Mouse (Mus musculus): Measurements from ENCODE around the gene Stk16. TPM values are rescaled to one million over a fixed set of nuclear protein-coding genes. Genes with fewer than 3 reads are reported as not detected.
A peak's percentile ranks its signal among the peaks of the same experiment; 100 is the strongest.

Gene Stk16
- polyA plus RNA-seq, 1 experiment from 2014 or later = 116 TPM

DNA sequence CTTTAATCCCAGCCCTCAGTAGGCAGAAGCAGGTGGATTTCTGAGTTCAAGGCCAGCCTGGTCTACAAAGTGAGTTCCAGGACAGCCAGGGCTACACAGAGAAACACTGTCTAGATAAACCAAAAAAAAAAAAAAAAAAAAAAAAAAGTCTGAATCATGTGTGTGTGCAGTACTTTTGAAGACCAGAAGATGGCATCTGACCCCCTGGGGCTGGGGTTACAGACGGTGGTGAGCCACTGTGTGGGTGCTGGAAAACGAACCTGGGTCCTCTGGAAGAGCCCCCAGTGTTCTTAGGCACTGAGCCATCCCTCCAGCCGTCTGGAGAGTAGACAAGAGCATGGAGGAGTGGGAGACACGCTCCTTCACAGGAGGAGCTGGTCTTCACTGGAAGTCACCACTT lies 28.5 kb upstream of the Stk16 start:
- Histone ChIP-seq H3K9me3 (ENCODE audit: control insufficient read depth, low read length) (no peaks in the 10 kb centered on the region), H3K27me3 (replicated peaks; ENCODE audit: control insufficient read depth, insufficient read depth, low read length) (no peaks in the 10 kb centered on the region), H3K36me3 (ENCODE audit: control insufficient read depth, insufficient read depth, low read length) (peaks cover 51% of the 10 kb centered on the region), H3K4me2 (ENCODE audit: low read length) (no peak overlapping the region), H3K4me3 (ENCODE audit: low read depth, low read length) (no peak overlapping the region), H3K4me1 (replicated peaks; ENCODE audit: control insufficient read depth, insufficient read depth, low read length) (peaks cover 5% of the 10 kb centered on the region; the same call in 1 of the 2 replicates), H3K27ac (ENCODE audit: low read depth) (no peak overlapping the region), H3K9ac (ENCODE audit: low read length) (no peak overlapping the region)
- no peak for ATAC-seq (replicated peaks; ENCODE audit: low FRiP score, low TSS enrichment, low read depth)
- WGBS = 81% methylated on average over 4 of the region's 4 CpGs
- no peak for DNase-seq (ENCODE audit: low spot score)

DNA sequence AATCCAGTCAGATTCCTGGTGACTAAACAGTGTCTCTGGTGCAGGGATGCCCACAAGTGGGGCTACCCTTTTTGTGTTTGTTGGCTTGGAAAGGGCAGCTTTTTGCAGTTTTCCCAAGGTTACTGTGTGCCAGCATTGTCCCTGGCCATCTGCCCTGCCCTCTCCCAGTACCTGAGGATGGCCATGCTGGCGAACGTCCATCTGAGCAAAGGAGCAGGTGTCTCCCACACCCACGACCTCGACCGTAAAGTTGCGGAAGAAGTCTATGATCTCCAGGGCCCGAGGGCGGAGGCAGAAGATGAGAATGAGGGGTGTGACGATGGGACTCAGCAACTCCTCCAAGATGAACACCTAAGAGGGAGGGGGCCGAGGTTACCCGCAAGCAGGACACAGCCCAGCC lies 25.1 kb upstream of the Stk16 start:
- H3K4me3 ChIP-seq (ENCODE audit: low read depth, low read length) = no peak overlapping the region
- ATAC-seq (replicated peaks; ENCODE audit: low FRiP score, low TSS enrichment, low read depth) (no peak), DNase-seq (ENCODE audit: low spot score) (no peak)
- peaks cover 4% of the 10 kb centered on the region for H3K4me1 ChIP-seq (replicated peaks; ENCODE audit: control insufficient read depth, insufficient read depth, low read length)
- no peak overlapping the region for H3K9ac ChIP-seq (ENCODE audit: low read length)
- no peak overlapping the region for H3K27ac ChIP-seq (ENCODE audit: low read depth)
- H3K27me3 ChIP-seq (replicated peaks; ENCODE audit: control insufficient read depth, insufficient read depth, low read length) = no peaks in the 10 kb centered on the region
- H3K9me3 ChIP-seq (ENCODE audit: control insufficient read depth, low read length) = no peaks in the 10 kb centered on the region
- H3K4me2 ChIP-seq (ENCODE audit: low read length) = no peak overlapping the region
- 90% methylated on average over 11 of the region's 11 CpGs for WGBS
- peaks cover 56% of the 10 kb centered on the region for H3K36me3 ChIP-seq (ENCODE audit: control insufficient read depth, insufficient read depth, low read length)

DNA sequence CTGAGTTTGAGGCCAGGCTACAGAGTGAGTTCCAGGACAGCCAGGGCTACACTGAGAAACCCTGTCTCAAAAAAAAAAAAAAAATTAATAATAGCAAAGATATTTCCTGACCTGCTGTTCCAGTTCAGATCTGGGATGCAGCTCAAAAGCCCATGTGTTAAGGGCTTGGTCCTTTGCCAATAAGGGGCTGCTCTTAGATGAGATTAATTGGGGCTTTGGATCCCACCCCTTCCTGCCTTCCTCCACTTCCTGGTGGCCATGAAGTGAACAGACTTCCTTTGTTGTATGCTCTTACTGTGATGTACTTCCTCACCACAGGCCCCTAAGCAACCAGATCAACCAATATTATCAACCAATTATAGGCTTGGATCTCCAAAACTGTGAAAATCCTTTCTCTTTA lies 23.5 kb upstream of the Stk16 start:
- Histone ChIP-seq H3K4me3 (ENCODE audit: low read depth, low read length) (no peak overlapping the region), H3K27me3 (replicated peaks; ENCODE audit: control insufficient read depth, insufficient read depth, low read length) (no peaks in the 10 kb centered on the region), H3K27ac (ENCODE audit: low read depth) (no peak overlapping the region), H3K4me1 (replicated peaks; ENCODE audit: control insufficient read depth, insufficient read depth, low read length) (peaks cover 9% of the 10 kb centered on the region), H3K4me2 (ENCODE audit: low read length) (no peak overlapping the region), H3K36me3 (ENCODE audit: control insufficient read depth, insufficient read depth, low read length) (peaks cover 56% of the 10 kb centered on the region), H3K9me3 (ENCODE audit: control insufficient read depth, low read length) (no peaks in the 10 kb centered on the region), H3K9ac (ENCODE audit: low read length) (no peak overlapping the region)
- DNase-seq (ENCODE audit: low spot score) (no peak), ATAC-seq (replicated peaks; ENCODE audit: low FRiP score, low TSS enrichment, low read depth) (no peak)

DNA sequence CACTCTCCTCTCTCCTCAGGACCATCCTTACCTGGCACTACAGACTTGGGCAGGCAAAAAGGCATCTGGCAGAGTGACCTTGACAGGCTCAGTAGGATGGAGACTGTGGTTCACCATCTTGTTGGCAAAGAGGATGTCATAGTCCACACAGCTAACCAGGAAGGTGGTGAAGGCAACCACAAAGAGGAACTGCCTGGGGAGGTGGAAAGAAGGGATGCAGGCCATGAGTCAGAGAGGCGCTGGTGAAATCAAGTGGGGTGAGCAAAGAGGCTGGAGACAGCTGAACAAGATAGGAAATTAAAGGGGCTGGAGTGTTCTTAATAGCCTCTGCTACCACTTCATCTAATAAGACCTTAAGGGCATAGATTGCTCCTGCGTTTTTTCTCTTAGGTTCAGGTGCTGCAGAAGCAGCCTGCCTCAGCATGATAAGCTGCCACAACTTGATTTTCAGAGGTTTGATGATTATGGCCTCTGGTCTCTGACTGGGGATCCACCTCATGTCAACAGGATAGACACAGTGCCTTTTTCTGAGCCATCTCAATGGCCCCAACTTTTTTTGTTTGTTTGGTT lies 22.6 kb upstream of the Stk16 start:
- DNase-seq (ENCODE audit: low spot score) (no peak), ATAC-seq (replicated peaks; ENCODE audit: low FRiP score, low TSS enrichment, low read depth) (no peak)
- Histone ChIP-seq H3K9me3 (ENCODE audit: control insufficient read depth, low read length) (no peaks in the 10 kb centered on the region), H3K4me3 (ENCODE audit: low read depth, low read length) (no peak overlapping the region), H3K9ac (ENCODE audit: low read length) (no peak overlapping the region), H3K36me3 (ENCODE audit: control insufficient read depth, insufficient read depth, low read length) (peaks cover 47% of the 10 kb centered on the region), H3K27me3 (replicated peaks; ENCODE audit: control insufficient read depth, insufficient read depth, low read length) (no peaks in the 10 kb centered on the region), H3K27ac (ENCODE audit: low read depth) (no peak overlapping the region), H3K4me1 (replicated peaks; ENCODE audit: control insufficient read depth, insufficient read depth, low read length) (peaks cover 11% of the 10 kb centered on the region), H3K4me2 (ENCODE audit: low read length) (no peak overlapping the region)
- 91% methylated on average over 2 of the region's 2 CpGs for WGBS

DNA sequence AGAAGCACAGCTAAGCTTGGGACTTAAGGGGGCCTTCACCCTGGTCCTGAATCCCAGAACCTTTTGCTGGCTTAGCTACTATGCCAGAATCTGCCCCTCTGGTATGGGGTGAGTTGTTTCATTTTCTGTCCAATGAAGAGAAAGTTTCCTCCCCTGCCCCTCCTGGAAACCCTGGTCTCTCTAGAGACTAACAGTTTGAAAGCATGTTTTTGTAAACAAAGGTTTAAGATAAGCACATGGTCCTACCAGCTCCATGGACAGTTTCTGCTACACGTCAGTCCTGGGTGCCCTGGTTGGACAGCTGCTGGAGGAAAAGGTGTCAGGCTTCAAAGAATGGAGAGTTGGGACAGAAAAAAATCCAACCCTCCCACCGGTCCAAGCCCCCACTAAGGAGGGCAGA lies 20.1 kb upstream of the Stk16 start:
- 36% methylated on average over 2 of the region's 2 CpGs for WGBS
- H3K4me2 ChIP-seq (ENCODE audit: low read length) = no peak overlapping the region
- no peaks in the 10 kb centered on the region for H3K9me3 ChIP-seq (ENCODE audit: control insufficient read depth, low read length)
- no peaks in the 10 kb centered on the region for H3K27me3 ChIP-seq (replicated peaks; ENCODE audit: control insufficient read depth, insufficient read depth, low read length)
- no peak for ATAC-seq (replicated peaks; ENCODE audit: low FRiP score, low TSS enrichment, low read depth)
- H3K36me3 ChIP-seq (ENCODE audit: control insufficient read depth, insufficient read depth, low read length) = peaks cover 35% of the 10 kb centered on the region
- peaks cover 16% of the 10 kb centered on the region for H3K4me1 ChIP-seq (replicated peaks; ENCODE audit: control insufficient read depth, insufficient read depth, low read length)
- H3K9ac ChIP-seq (ENCODE audit: low read length) = no peak overlapping the region
- H3K4me3 ChIP-seq (ENCODE audit: low read depth, low read length) = no peak overlapping the region
- DNase-seq (ENCODE audit: low spot score) = no peak
- no peak overlapping the region for H3K27ac ChIP-seq (ENCODE audit: low read depth)

DNA sequence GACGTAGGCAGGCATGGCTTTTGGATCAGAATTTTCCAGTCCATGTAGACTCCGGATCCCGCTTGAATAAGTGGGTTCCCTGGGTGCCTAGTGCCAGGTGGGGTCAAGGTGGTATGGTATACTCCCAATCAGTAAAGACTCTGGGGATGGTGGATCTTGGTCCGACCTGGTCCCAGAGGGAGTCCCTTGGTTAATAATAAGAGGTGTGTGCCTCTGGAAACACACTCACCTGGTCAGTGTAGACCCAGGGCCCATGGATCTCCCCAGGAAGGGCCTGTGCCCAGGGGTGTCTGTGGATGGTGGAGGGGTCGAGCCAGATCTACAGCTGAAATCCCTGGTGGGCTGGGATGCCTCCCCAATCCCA lies 19.4 kb upstream of the Stk16 start:
- no peaks in the 10 kb centered on the region for H3K27me3 ChIP-seq (replicated peaks; ENCODE audit: control insufficient read depth, insufficient read depth, low read length)
- peak overlapping the region; percentile 76 for H3K9ac ChIP-seq (ENCODE audit: low read length)
- peak overlapping the region; percentile 24; the same call in 1 of the 2 replicates for H3K27ac ChIP-seq (ENCODE audit: low read depth)
- WGBS = 44% methylated on average over 5 of the region's 5 CpGs
- DNase-seq (ENCODE audit: low spot score) (no peak), ATAC-seq (replicated peaks; ENCODE audit: low FRiP score, low TSS enrichment, low read depth) (no peak)
- peaks cover 35% of the 10 kb centered on the region for H3K36me3 ChIP-seq (ENCODE audit: control insufficient read depth, insufficient read depth, low read length)
- H3K4me1 ChIP-seq (replicated peaks; ENCODE audit: control insufficient read depth, insufficient read depth, low read length) = peaks cover 16% of the 10 kb centered on the region
- no peaks in the 10 kb centered on the region for H3K9me3 ChIP-seq (ENCODE audit: control insufficient read depth, low read length)
- H3K4me3 ChIP-seq (ENCODE audit: low read depth, low read length) = peak overlapping the region; percentile 90
- peak overlapping the region; percentile 89 for H3K4me2 ChIP-seq (ENCODE audit: low read length)

DNA sequence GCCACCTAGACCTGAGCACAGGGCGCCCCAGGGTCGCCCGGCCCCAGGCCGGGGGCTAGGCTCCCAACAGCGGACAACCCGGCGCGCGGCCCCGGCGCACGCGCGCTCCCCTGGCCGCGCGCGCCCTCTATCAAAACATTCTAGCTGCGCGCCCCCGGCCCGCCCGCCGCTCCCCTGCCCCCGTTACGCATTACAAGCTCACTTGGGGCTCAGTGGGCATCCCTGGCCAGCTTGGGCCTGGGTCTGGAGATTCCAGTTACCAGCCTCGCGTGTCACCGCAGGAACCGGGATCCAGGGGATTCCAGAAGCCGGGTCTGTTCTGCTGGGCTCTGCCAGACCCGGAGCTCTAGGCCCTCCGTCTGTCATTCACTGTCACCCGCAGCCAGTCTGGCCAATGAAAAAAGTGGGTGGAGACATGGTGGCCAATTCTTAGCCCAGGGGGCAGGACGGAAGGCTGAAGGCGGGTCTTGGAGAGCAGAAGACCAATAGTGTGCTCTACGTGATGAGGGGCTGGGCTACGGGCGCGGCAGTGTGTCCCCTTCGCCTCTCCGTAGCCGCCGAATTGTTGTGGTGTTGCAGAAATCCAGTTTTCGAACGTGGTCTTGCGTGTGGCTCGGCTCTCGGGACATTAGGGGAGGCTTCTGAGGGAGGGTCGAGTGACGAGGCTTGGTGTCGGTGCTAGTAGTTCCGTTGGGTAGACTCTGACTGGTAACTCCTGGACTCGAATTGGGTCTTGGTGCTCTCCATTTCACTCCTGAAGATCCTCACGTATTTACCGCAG lies 18.8 kb upstream of the Stk16 start, which contains the start of the genes Ankzf1 and Atg9a:
TSS of gene Ankzf1 (plus strand) at position 530 of the 781 bp plus-strand sequence.
TSS of gene Atg9a (minus strand) at position 575 of the 781 bp plus-strand sequence.
- Histone ChIP-seq H3K27me3 (replicated peaks; ENCODE audit: control insufficient read depth, insufficient read depth, low read length) (no peaks in the 10 kb centered on the region), H3K27ac (ENCODE audit: low read depth) (peak within 1 kb of the TSS; percentile 90), H3K36me3 (ENCODE audit: control insufficient read depth, insufficient read depth, low read length) (peaks cover 35% of the 10 kb centered on the region), H3K4me3 (ENCODE audit: low read depth, low read length) (peak within 1 kb of the TSS; percentile 90), H3K9me3 (ENCODE audit: control insufficient read depth, low read length) (no peaks in the 10 kb centered on the region), H3K9ac (ENCODE audit: low read length) (peak within 1 kb of the TSS; percentile 81), H3K4me1 (replicated peaks; ENCODE audit: control insufficient read depth, insufficient read depth, low read length) (peaks cover 16% of the 10 kb centered on the region), H3K4me2 (ENCODE audit: low read length) (peak within 1 kb of the TSS; percentile 89)
- WGBS = under 1% methylated on average over 56 of the region's 56 CpGs
- DNase-seq (ENCODE audit: low spot score) (peak; percentile 95), ATAC-seq (replicated peaks; ENCODE audit: low FRiP score, low TSS enrichment, low read depth) (peak; percentile 98)

DNA sequence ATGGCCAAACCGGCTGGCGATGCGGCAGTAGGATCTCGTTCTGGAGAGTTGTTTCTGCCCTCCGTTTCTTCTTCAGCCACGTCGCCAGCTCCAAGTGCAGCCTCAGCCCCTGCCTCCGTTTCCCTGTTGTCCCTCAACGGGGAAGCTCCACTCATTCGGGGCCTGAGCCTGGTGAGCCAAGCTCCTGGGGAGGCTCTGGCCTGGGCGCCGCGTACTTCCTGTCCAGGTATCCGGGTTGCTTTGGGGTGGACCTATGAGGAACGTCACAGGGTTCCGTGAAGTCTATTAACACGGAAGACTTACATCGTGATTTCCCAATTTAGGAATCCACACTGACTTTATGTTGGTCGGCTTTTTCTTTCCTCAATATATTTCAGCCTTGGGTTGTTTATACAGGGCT lies 18.2 kb upstream of the Stk16 start:
- H3K9ac ChIP-seq (ENCODE audit: low read length) = peak overlapping the region; percentile 81
- H3K27ac ChIP-seq (ENCODE audit: low read depth) = peak overlapping the region; percentile 90
- no peaks in the 10 kb centered on the region for H3K27me3 ChIP-seq (replicated peaks; ENCODE audit: control insufficient read depth, insufficient read depth, low read length)
- peaks cover 35% of the 10 kb centered on the region for H3K36me3 ChIP-seq (ENCODE audit: control insufficient read depth, insufficient read depth, low read length)
- peak overlapping the region; percentile 90 for H3K4me3 ChIP-seq (ENCODE audit: low read depth, low read length)
- peak overlapping the region; percentile 81 for H3K4me2 ChIP-seq (ENCODE audit: low read length)
- peaks cover 16% of the 10 kb centered on the region for H3K4me1 ChIP-seq (replicated peaks; ENCODE audit: control insufficient read depth, insufficient read depth, low read length)
- no peaks in the 10 kb centered on the region for H3K9me3 ChIP-seq (ENCODE audit: control insufficient read depth, low read length)
- peak; percentile 57 for ATAC-seq (replicated peaks; ENCODE audit: low FRiP score, low TSS enrichment, low read depth)
- WGBS = under 1% methylated on average over 19 of the region's 19 CpGs
- no peak for DNase-seq (ENCODE audit: low spot score)

DNA sequence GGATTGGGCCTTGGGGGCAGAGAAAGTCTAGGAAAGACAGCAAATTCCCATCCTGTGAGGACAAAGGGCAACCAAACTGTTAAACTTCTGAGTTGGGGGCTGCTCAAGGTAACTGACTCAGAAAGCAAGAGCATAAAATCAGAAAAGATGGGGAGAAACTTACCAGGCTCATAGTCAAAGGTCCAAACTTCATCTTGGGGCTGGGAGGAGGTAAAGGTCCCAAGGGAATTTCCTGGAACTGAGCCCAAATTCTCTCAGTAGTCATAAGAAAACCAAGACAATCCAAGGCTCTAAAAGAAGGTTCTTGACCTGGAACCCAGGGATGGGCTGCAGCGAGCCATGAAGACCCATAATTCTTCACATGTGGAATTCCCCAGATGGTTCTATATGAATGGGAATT lies 9.4 kb upstream of the Stk16 start:
- Histone ChIP-seq H3K4me1 (replicated peaks; ENCODE audit: control insufficient read depth, insufficient read depth, low read length) (no peaks in the 10 kb centered on the region), H3K36me3 (ENCODE audit: control insufficient read depth, insufficient read depth, low read length) (peaks cover 51% of the 10 kb centered on the region), H3K9me3 (ENCODE audit: control insufficient read depth, low read length) (no peaks in the 10 kb centered on the region), H3K9ac (ENCODE audit: low read length) (no peak overlapping the region), H3K4me3 (ENCODE audit: low read depth, low read length) (no peak overlapping the region), H3K27ac (ENCODE audit: low read depth) (no peak overlapping the region), H3K4me2 (ENCODE audit: low read length) (no peak overlapping the region), H3K27me3 (replicated peaks; ENCODE audit: control insufficient read depth, insufficient read depth, low read length) (no peaks in the 10 kb centered on the region)
- DNase-seq (ENCODE audit: low spot score) = no peak
- no peak for ATAC-seq (replicated peaks; ENCODE audit: low FRiP score, low TSS enrichment, low read depth)
- 82% methylated on average over 1 of the region's 1 CpGs for WGBS
